Mouse (Mus musculus): ENCODE results near the gene Pdx1. TPM values are rescaled to one million over a fixed set of nuclear protein-coding genes. Genes with fewer than 3 reads are reported as not detected.
A peak's percentile ranks its signal among the peaks of the same experiment; 100 is the strongest.

The Pdx1 gene
- polyA plus RNA-seq, 1 experiment from 2014 or later: not detected

- Histone ChIP-seq H3K9ac (ENCODE audit: low read length) (no peak overlapping the region), H3K27ac (ENCODE audit: low read length) (no peak overlapping the region), H3K4me2 (ENCODE audit: low read depth, low read length) (peak overlapping the region; percentile 30), H3K36me3 (ENCODE audit: control insufficient read depth, insufficient read depth) (no peaks in the 10 kb centered on the region), H3K9me3 (replicated peaks; ENCODE audit: control insufficient read depth, low read length) (no peaks in the 10 kb centered on the region), H3K4me3 (ENCODE audit: low read length) (peak overlapping the region; percentile 20), H3K4me1 (ENCODE audit: control insufficient read depth, insufficient read depth, low read length) (no peaks in the 10 kb centered on the region), H3K27me3 (ENCODE audit: control insufficient read depth, insufficient read depth, low read length) (peaks cover 91% of the 10 kb centered on the region)
- no peak for ATAC-seq (replicated peaks; ENCODE audit: extremely low read depth, insufficient read depth, low FRiP score)
- WGBS: 2% methylated on average over 25 of the region's 25 CpGs
Measured at GRCm38 (mm10) chr5:147315432-147316075, 45.8 kb downstream of the Pdx1 start.

- H3K9me3 ChIP-seq (replicated peaks; ENCODE audit: control insufficient read depth, low read length): no peaks in the 10 kb centered on the region
- H3K4me3 ChIP-seq (ENCODE audit: low read length): no peak overlapping the region
- no peaks in the 10 kb centered on the region for H3K4me1 ChIP-seq (ENCODE audit: control insufficient read depth, insufficient read depth, low read length)
- no peaks in the 10 kb centered on the region for H3K36me3 ChIP-seq (ENCODE audit: control insufficient read depth, insufficient read depth)
- no peak overlapping the region for H3K4me2 ChIP-seq (ENCODE audit: low read depth, low read length)
- no peak overlapping the region for H3K27ac ChIP-seq (ENCODE audit: low read length)
- H3K9ac ChIP-seq (ENCODE audit: low read length): no peak overlapping the region
- ATAC-seq (replicated peaks; ENCODE audit: extremely low read depth, insufficient read depth, low FRiP score): no peak
- H3K27me3 ChIP-seq (ENCODE audit: control insufficient read depth, insufficient read depth, low read length): peaks cover 88% of the 10 kb centered on the region
- WGBS: 3% methylated on average over 7 of the region's 7 CpGs
Measured at GRCm38 (mm10) chr5:147317321-147317720, 47.6 kb downstream of the Pdx1 start.

- no peak overlapping the region for H3K9ac ChIP-seq (ENCODE audit: low read length)
- peaks cover 86% of the 10 kb centered on the region for H3K27me3 ChIP-seq (ENCODE audit: control insufficient read depth, insufficient read depth, low read length)
- no peak overlapping the region for H3K27ac ChIP-seq (ENCODE audit: low read length)
- WGBS: 25% methylated on average over 7 of the region's 7 CpGs
- H3K36me3 ChIP-seq (ENCODE audit: control insufficient read depth, insufficient read depth): no peaks in the 10 kb centered on the region
- no peak overlapping the region for H3K4me3 ChIP-seq (ENCODE audit: low read length)
- H3K4me1 ChIP-seq (ENCODE audit: control insufficient read depth, insufficient read depth, low read length): no peaks in the 10 kb centered on the region
- ATAC-seq (replicated peaks; ENCODE audit: extremely low read depth, insufficient read depth, low FRiP score): no peak
- no peaks in the 10 kb centered on the region for H3K9me3 ChIP-seq (replicated peaks; ENCODE audit: control insufficient read depth, low read length)
- H3K4me2 ChIP-seq (ENCODE audit: low read depth, low read length): no peak overlapping the region
Measured at GRCm38 (mm10) chr5:147317991-147318390, 48.2 kb downstream of the Pdx1 start.

- Histone ChIP-seq H3K27ac (ENCODE audit: low read length) (no peak overlapping the region), H3K4me3 (ENCODE audit: low read length) (no peak overlapping the region), H3K36me3 (ENCODE audit: control insufficient read depth, insufficient read depth) (no peaks in the 10 kb centered on the region), H3K27me3 (ENCODE audit: control insufficient read depth, insufficient read depth, low read length) (peaks cover 69% of the 10 kb centered on the region), H3K4me1 (ENCODE audit: control insufficient read depth, insufficient read depth, low read length) (peaks cover 2% of the 10 kb centered on the region; the same call in 1 of the 2 replicates), H3K9me3 (replicated peaks; ENCODE audit: control insufficient read depth, low read length) (no peaks in the 10 kb centered on the region), H3K9ac (ENCODE audit: low read length) (no peak overlapping the region), H3K4me2 (ENCODE audit: low read depth, low read length) (no peak overlapping the region)
- no peak for ATAC-seq (replicated peaks; ENCODE audit: extremely low read depth, insufficient read depth, low FRiP score)
Measured at GRCm38 (mm10) chr5:147319653-147320052, 49.9 kb downstream of the Pdx1 start.

- H3K4me2 ChIP-seq (ENCODE audit: low read depth, low read length): no peak within 1 kb of the TSS
- H3K27ac ChIP-seq (ENCODE audit: low read length): no peak within 1 kb of the TSS
- H3K4me3 ChIP-seq (ENCODE audit: low read length): no peak within 1 kb of the TSS
- ATAC-seq (replicated peaks; ENCODE audit: extremely low read depth, insufficient read depth, low FRiP score): no peak
- H3K4me1 ChIP-seq (ENCODE audit: control insufficient read depth, insufficient read depth, low read length): peaks cover 2% of the 10 kb centered on the region; the same call in 1 of the 2 replicates
- H3K36me3 ChIP-seq (ENCODE audit: control insufficient read depth, insufficient read depth): no peaks in the 10 kb centered on the region
- no peaks in the 10 kb centered on the region for H3K9me3 ChIP-seq (replicated peaks; ENCODE audit: control insufficient read depth, low read length)
- H3K27me3 ChIP-seq (ENCODE audit: control insufficient read depth, insufficient read depth, low read length): peaks cover 44% of the 10 kb centered on the region
- 69% methylated on average over 8 of the region's 8 CpGs for whole genome bisulfite sequencing
- H3K9ac ChIP-seq (ENCODE audit: low read length): no peak within 1 kb of the TSS
Measured at GRCm38 (mm10) chr5:147322183-147322582, 52.4 kb downstream of the Pdx1 start, which contains the start of gene Urad. Gene Urad (minus strand): TSS chr5:147322440.

- peaks cover 32% of the 10 kb centered on the region for H3K27me3 ChIP-seq (ENCODE audit: control insufficient read depth, insufficient read depth, low read length)
Measured at GRCm38 (mm10) chr5:147323237-147323917, 53.6 kb downstream of the Pdx1 start.

More at GRCm38 (mm10) chr5:147323237-147323917, 53.6 kb downstream of the Pdx1 start:
- Histone ChIP-seq H3K4me2 (ENCODE audit: low read depth, low read length) (no peak overlapping the region), H3K27ac (ENCODE audit: low read length) (no peak overlapping the region), H3K4me3 (ENCODE audit: low read length) (no peak overlapping the region), H3K36me3 (ENCODE audit: control insufficient read depth, insufficient read depth) (no peaks in the 10 kb centered on the region), H3K4me1 (ENCODE audit: control insufficient read depth, insufficient read depth, low read length) (peaks cover 2% of the 10 kb centered on the region; the same call in 1 of the 2 replicates), H3K9ac (ENCODE audit: low read length) (no peak overlapping the region), H3K9me3 (replicated peaks; ENCODE audit: control insufficient read depth, low read length) (no peaks in the 10 kb centered on the region)
- ATAC-seq (replicated peaks; ENCODE audit: extremely low read depth, insufficient read depth, low FRiP score): peak; percentile 56; the same call in 1 of the 2 replicates
- WGBS: 11% methylated on average over 17 of the region's 17 CpGs

Small RNA genes within 50 kb of the gene (microRNA-seq; reads per million reads assigned to microRNA genes)
- gene Mir7k: not detected

Other genes with a start within 250 kb of the Pdx1 start
- gene Lnx2, start 193.4 kb upstream of the Pdx1 start, polyA plus RNA-seq (2015; fragmentation: Nextera tagmentation; extraction: Ambion mirVana): 13.3 and 13.9 TPM in 2 replicates
- 87.3 and 89.8 TPM in 2 replicates for gene Polr1d, start 192.9 kb upstream of the Pdx1 start, polyA plus RNA-seq (2015; fragmentation: Nextera tagmentation; extraction: Ambion mirVana)
- not detected in 2 replicates for gene Gsx1, start 81.3 kb upstream of the Pdx1 start, polyA plus RNA-seq (2015; fragmentation: Nextera tagmentation; extraction: Ambion mirVana)
- 0.47 TPM in 1 of 2 replicates, not detected in the other for gene Cdx2, start 37.3 kb downstream of the Pdx1 start, polyA plus RNA-seq (2015; fragmentation: Nextera tagmentation; extraction: Ambion mirVana)
- not detected in 2 replicates for gene Urad, start 52.5 kb downstream of the Pdx1 start, polyA plus RNA-seq (2015; fragmentation: Nextera tagmentation; extraction: Ambion mirVana)
- 0.26 and 0.37 TPM in 2 replicates for gene Flt3, start 130.5 kb downstream of the Pdx1 start, polyA plus RNA-seq (2015; fragmentation: Nextera tagmentation; extraction: Ambion mirVana)
- 43.8 and 44.7 TPM in 2 replicates for gene Pan3, start 160.2 kb downstream of the Pdx1 start, polyA plus RNA-seq (2015; fragmentation: Nextera tagmentation; extraction: Ambion mirVana)

Data from heart, embryonic 16.5 days (tissue).